Mouse (Mus musculus) bone marrow, adult 2 months (tissue): ENCODE results near the gene Dmac2. TPM values are rescaled to one million over a fixed set of nuclear protein-coding genes. Genes with fewer than 3 reads are reported as not detected.
A peak's percentile ranks its signal among the peaks of the same experiment; 100 is the strongest.

Experiments used
- H3K27ac ChIP-seq: fragments of 200-500 bp; 2 replicates; pipeline ENCODE4 v1.5.1; 2012; ENCODE audit warnings: low read depth, mild to moderate bottlenecking, control low read depth, inconsistent platforms, low read length; ENCODE audit not compliant: control insufficient read depth, poor library complexity, insufficient read depth
- H3K4me1 ChIP-seq: fragments of 200-500 bp; 2 replicates; pipeline ENCODE4 v1.6.1; 2011; ENCODE audit warnings: low read length; ENCODE audit not compliant: control insufficient read depth, insufficient read depth
- H3K4me3 ChIP-seq: fragments of 200-500 bp; replicated peaks from 2 replicates; pipeline ENCODE3; 2011; ENCODE audit warnings: mild to moderate bottlenecking, low read depth, low read length, control low read depth; ENCODE audit not compliant: control insufficient read depth
- CTCF ChIP-seq: fragments of 200-500 bp; IDR thresholded peaks from 2 replicates; pipeline ENCODE4 v1.5.1; 2011; ENCODE audit warnings: low read length, control low read depth; ENCODE audit not compliant: control insufficient read depth, insufficient read depth
- POLR2A ChIP-seq: fragments of 200-500 bp; IDR thresholded peaks from 2 replicates; pipeline ENCODE4 v1.6.1; 2011; ENCODE audit warnings: low read depth, mild to moderate bottlenecking, control low read depth, low read length, borderline replicate concordance; ENCODE audit not compliant: control insufficient read depth
- WGBS: fragments of 180-500 bp; shearing (Covaris S2); methylation state at CpG from one replicate; pipeline ENCODE4 v1.1.7; 2018; 5-methylcytosine and 5-hydroxymethylcytosine counted together
- polyA plus RNA-seq: library from polyadenylated mRNA; stranded (reverse); fragments of >200 nt; gene quantifications from 2 replicates; pipeline ENCODE4 v1.2.4, GENCODE M21; 2011; ENCODE audit warnings: low replicate concordance; ENCODE audit not compliant: missing spikeins, insufficient read depth, insufficient read length

The Dmac2 gene
- polyA plus RNA-seq, 1 experiment: 23.1 TPM

DNA sequence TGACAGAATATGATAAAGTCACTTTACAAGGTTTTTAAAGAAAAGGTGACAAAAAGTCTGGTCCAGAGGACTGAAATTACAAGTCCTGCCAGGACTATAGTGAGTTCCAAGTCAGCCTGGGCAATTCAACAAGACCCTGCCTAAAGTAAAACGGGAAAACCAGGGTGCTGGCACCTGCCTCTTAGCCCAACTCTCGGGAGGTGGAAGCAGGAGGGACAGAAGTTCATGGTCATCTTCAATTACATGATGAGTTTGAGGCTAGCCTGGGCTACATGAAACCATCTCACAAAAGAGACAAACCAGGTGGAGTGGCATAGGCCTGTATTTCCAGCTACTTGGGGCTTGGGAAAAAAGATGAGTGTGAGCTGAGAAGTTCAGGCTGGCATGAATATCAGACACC, 52.5 kb downstream of the Dmac2 start:
- no peak for TF ChIP-seq CTCF
- no peak for TF ChIP-seq POLR2A
- Histone ChIP-seq H3K27ac (no peak overlapping the region), H3K4me3 (no peak overlapping the region), H3K4me1 (peaks cover 2% of the 10 kb centered on the region)
- WGBS: 75% methylated on average over 2 of the region's 2 CpGs

DNA sequence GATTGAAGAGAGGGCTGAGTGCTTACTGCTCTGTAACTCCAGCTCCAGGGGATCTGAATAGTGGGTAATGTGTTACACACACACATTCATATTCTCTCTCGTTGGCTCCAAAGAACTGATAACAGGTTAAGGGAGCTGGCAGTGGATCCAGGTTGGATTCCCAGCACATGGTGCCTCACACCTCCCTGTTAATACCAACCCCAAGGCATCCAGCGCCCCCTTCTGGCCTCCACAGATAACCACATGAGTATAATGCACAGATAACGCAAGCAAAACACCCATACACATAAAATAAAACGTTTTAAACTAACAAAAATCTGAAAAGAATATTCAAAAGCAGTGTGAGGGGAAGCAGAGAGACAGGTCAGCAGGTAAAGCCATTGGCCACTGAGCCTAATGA, 53.2 kb downstream of the Dmac2 start:
- no peak overlapping the region for H3K27ac ChIP-seq
- H3K4me3 ChIP-seq: no peak overlapping the region
- no peak for TF ChIP-seq POLR2A
- no peak for TF ChIP-seq CTCF
- peaks cover 2% of the 10 kb centered on the region for H3K4me1 ChIP-seq
- 57% methylated on average over 4 of the region's 4 CpGs for WGBS

DNA sequence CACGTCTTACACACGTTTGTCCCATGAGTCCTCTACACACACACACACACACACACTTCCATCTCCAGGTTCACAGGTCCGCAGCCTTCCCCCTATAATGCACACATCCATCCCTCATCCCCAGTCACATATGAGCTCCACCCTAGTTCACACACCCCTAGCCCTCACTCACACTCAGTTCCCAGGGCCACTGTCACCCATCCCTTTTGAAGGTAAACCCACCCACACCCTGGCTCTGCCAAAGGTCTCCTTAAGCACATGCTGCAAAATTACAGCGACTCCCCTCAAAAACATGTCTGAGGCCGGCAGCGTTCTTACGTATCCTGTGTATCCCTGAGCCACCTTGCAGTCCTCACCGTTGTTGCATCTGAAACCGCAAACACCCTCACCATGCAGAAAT, 55.1 kb downstream of the Dmac2 start:
- TF ChIP-seq POLR2A: no peak
- no peak for TF ChIP-seq CTCF
- peaks cover 4% of the 10 kb centered on the region for H3K4me1 ChIP-seq
- H3K27ac ChIP-seq: no peak overlapping the region
- H3K4me3 ChIP-seq: peak overlapping the region; percentile 7
- WGBS: 5% methylated on average over 9 of the region's 9 CpGs

DNA sequence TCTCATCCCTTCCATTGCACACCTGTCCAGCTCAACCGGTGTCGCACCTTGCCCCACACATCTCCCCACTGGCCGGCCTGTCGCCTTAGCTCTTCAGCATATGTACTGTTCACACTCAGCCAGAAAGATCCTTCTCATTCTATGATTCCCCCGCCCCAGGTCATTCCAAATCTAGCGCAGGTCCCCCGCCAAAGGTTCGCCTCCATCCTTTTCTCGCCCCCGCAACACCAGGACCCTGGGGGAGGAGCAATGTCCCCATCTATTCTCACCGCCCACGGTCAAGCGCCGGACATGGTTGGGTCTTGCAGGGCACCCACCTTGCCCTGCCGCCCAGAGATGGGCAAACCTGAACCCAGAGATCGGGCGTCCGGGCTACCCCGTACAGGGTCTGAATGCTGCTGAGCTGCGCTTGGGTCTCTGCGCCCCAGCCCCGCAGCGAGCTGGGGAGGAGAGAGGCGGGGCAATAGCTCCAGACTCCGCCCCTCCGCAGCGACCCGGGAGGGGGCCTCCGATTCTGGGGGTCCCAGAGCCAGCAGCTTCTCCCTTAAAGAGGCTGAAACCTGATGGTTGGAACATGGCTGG, 55.6 kb downstream of the Dmac2 start, which contains the start of gene Tmem91:
Gene Tmem91 (minus strand): TSS at position 448 of the 582 bp plus-strand sequence.
- no peak for TF ChIP-seq POLR2A
- TF ChIP-seq CTCF: no peak
- Histone ChIP-seq H3K4me3 (peak within 1 kb of the TSS; percentile 7), H3K27ac (no peak within 1 kb of the TSS), H3K4me1 (peaks cover 4% of the 10 kb centered on the region)
- under 1% methylated on average over 29 of the region's 29 CpGs for WGBS

Other genes starting within 250 kb of the Dmac2 start
- gene Cnfn, start 249.7 kb upstream of the Dmac2 start, polyA plus RNA-seq: not detected in 2 replicates
- gene Lipe, start 220.7 kb upstream of the Dmac2 start, polyA plus RNA-seq: 195 and 311 TPM in 2 replicates
- gene Cxcl17, start 206.5 kb upstream of the Dmac2 start, polyA plus RNA-seq: not detected in 2 replicates
- gene Ceacam1, start 141.8 kb upstream of the Dmac2 start, polyA plus RNA-seq: 11.7 and 31.5 TPM in 2 replicates
- not detected in 2 replicates for gene Ceacam2, start 79.6 kb upstream of the Dmac2 start, polyA plus RNA-seq
- not detected in 2 replicates for gene Erich4, start 3.5 kb upstream of the Dmac2 start, polyA plus RNA-seq
- 15.2 and 26.9 TPM in 2 replicates for gene B3gnt8, start 7.2 kb downstream of the Dmac2 start, polyA plus RNA-seq
- 26.3 and 36.1 TPM in 2 replicates for gene Bckdha, start 39.6 kb downstream of the Dmac2 start, polyA plus RNA-seq
- 21.7 and 39.8 TPM in 2 replicates for gene Exosc5, start 39.8 kb downstream of the Dmac2 start, polyA plus RNA-seq
- gene Tmem91, start 55.8 kb downstream of the Dmac2 start, polyA plus RNA-seq: 2.9 TPM in 1 of 2 replicates, not detected in the other
- 19.1 and 40.8 TPM in 2 replicates for gene B9d2, start 61.4 kb downstream of the Dmac2 start, polyA plus RNA-seq
- 53.9 and 75.5 TPM in 2 replicates for gene Tgfb1, start 67.6 kb downstream of the Dmac2 start, polyA plus RNA-seq
- gene Ccdc97, start 99.7 kb downstream of the Dmac2 start, polyA plus RNA-seq: 33.4 and 65.4 TPM in 2 replicates
- gene Hnrnpul1, start 135.3 kb downstream of the Dmac2 start, polyA plus RNA-seq: 74.6 and 75.3 TPM in 2 replicates
- gene Axl, start 169.3 kb downstream of the Dmac2 start, polyA plus RNA-seq: 20.4 and 37.6 TPM in 2 replicates
- not detected in 2 replicates for gene Cyp2s1, start 197.5 kb downstream of the Dmac2 start, polyA plus RNA-seq